Mouse (Mus musculus): ENCODE data around the gene Olfm3. TPM values are rescaled to one million over a fixed set of nuclear protein-coding genes. Genes with fewer than 3 reads are reported as not detected.

The Olfm3 gene
- polyA plus RNA-seq, 1 experiment from 2014 or later, result 0.16 TPM

DNA sequence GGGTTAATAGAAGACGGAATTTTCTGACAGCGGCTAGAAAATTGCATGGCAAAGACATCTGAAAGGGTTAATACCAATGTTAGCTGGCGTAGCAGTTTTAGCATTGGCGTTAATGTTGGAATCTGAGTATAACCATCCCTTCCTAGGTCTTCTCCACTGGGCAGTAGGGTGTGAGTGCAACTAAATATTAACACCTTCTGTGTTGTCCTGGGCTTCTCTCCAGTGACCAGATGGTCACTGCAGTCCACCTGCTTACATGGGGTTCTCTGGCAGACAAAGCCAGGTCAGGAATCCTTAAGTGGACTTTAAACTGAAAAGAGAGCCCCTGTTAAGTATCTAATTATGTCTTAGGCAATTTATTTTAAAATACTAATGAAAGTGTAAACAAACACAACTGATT lies 25.7 kb downstream of the Olfm3 start:
- H3K9ac ChIP-seq (ENCODE audit: low read depth, low read length), result no peak overlapping the region
- no peaks in the 10 kb centered on the region for H3K36me3 ChIP-seq (ENCODE audit: insufficient read depth, low read length)
- TF ChIP-seq CTCF (IDR thresholded peaks at IDR 0.05; ENCODE audit: low read depth), result no peak
- no peak overlapping the region for H3K4me2 ChIP-seq (ENCODE audit: low read length)
- no peaks in the 10 kb centered on the region for H3K4me1 ChIP-seq (replicated peaks; ENCODE audit: insufficient read depth, low read length)
- no peak overlapping the region for H3K4me3 ChIP-seq (replicated peaks; ENCODE audit: low read depth, low read length)
- 62% methylated on average over 4 of the region's 4 CpGs for WGBS
- DNase-seq (ENCODE audit: low spot score) (no peak), ATAC-seq (replicated peaks; ENCODE audit: low FRiP score, low read depth) (no peak)
- no peaks in the 10 kb centered on the region for H3K9me3 ChIP-seq (replicated peaks; ENCODE audit: low read length)
- no peak overlapping the region for H3K27ac ChIP-seq
- no peaks in the 10 kb centered on the region for H3K27me3 ChIP-seq (ENCODE audit: insufficient read depth, low read length)

DNA sequence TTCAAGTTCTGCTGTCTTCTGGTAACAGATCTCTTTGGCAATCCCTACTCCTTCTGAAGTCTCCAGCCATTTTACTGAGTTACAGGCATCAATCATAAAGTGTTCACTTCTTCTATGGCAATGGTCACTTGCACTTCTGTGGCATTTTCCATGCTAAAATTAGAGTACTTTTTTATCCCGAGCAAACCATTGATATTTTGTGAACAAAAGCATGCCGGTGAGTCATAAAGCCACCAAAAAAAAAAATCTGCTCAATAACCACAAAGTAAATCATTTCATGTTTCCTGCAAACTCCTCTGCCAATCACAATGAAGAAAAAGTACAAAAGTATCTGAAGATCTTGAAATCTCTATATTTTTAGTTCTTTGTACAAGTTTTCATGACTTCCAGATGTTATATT lies 26.5 kb downstream of the Olfm3 start:
- Histone ChIP-seq H3K4me1 (replicated peaks; ENCODE audit: insufficient read depth, low read length) (no peaks in the 10 kb centered on the region), H3K27ac (no peak overlapping the region), H3K36me3 (ENCODE audit: insufficient read depth, low read length) (no peaks in the 10 kb centered on the region), H3K27me3 (ENCODE audit: insufficient read depth, low read length) (no peaks in the 10 kb centered on the region), H3K4me3 (replicated peaks; ENCODE audit: low read depth, low read length) (no peak overlapping the region), H3K9me3 (replicated peaks; ENCODE audit: low read length) (no peaks in the 10 kb centered on the region), H3K9ac (ENCODE audit: low read depth, low read length) (no peak overlapping the region), H3K4me2 (ENCODE audit: low read length) (no peak overlapping the region)
- no peak for ATAC-seq (replicated peaks; ENCODE audit: low FRiP score, low read depth)
- WGBS, result 56% methylated on average over 2 of the region's 2 CpGs
- no peak for DNase-seq (ENCODE audit: low spot score)
- no peak for TF ChIP-seq CTCF (IDR thresholded peaks at IDR 0.05; ENCODE audit: low read depth)

- TF ChIP-seq CTCF (IDR thresholded peaks at IDR 0.05; ENCODE audit: low read depth), result no peak
- no peak overlapping the region for H3K4me3 ChIP-seq (replicated peaks; ENCODE audit: low read depth, low read length)
- no peaks in the 10 kb centered on the region for H3K4me1 ChIP-seq (replicated peaks; ENCODE audit: insufficient read depth, low read length)
- no peaks in the 10 kb centered on the region for H3K27me3 ChIP-seq (ENCODE audit: insufficient read depth, low read length)
- no peak overlapping the region for H3K9ac ChIP-seq (ENCODE audit: low read depth, low read length)
- H3K27ac ChIP-seq, result no peak overlapping the region
- WGBS, result 67% methylated on average over 2 of the region's 2 CpGs
- no peak for DNase-seq (ENCODE audit: low spot score)
- H3K9me3 ChIP-seq (replicated peaks; ENCODE audit: low read length), result no peaks in the 10 kb centered on the region
- no peak for ATAC-seq (replicated peaks; ENCODE audit: low FRiP score, low read depth)
- no peak overlapping the region for H3K4me2 ChIP-seq (ENCODE audit: low read length)
- H3K36me3 ChIP-seq (ENCODE audit: insufficient read depth, low read length), result no peaks in the 10 kb centered on the region
These were observed 26.9 kb downstream of the Olfm3 start for GRCm38 (mm10) chr3:114930796-114931195.

GRCm38 (mm10) chr3:114932881-114933280 lies 29.0 kb downstream of the Olfm3 start:
- Histone ChIP-seq H3K4me1 (replicated peaks; ENCODE audit: insufficient read depth, low read length) (no peaks in the 10 kb centered on the region), H3K36me3 (ENCODE audit: insufficient read depth, low read length) (no peaks in the 10 kb centered on the region), H3K9me3 (replicated peaks; ENCODE audit: low read length) (no peaks in the 10 kb centered on the region), H3K27ac (no peak overlapping the region), H3K9ac (ENCODE audit: low read depth, low read length) (no peak overlapping the region), H3K27me3 (ENCODE audit: insufficient read depth, low read length) (no peaks in the 10 kb centered on the region), H3K4me2 (ENCODE audit: low read length) (no peak overlapping the region), H3K4me3 (replicated peaks; ENCODE audit: low read depth, low read length) (no peak overlapping the region)
- TF ChIP-seq CTCF (IDR thresholded peaks at IDR 0.05; ENCODE audit: low read depth), result no peak
- ATAC-seq (replicated peaks; ENCODE audit: low FRiP score, low read depth) (no peak), DNase-seq (ENCODE audit: low spot score) (no peak)
- WGBS, result 94% methylated on average over 2 of the region's 2 CpGs

DNA sequence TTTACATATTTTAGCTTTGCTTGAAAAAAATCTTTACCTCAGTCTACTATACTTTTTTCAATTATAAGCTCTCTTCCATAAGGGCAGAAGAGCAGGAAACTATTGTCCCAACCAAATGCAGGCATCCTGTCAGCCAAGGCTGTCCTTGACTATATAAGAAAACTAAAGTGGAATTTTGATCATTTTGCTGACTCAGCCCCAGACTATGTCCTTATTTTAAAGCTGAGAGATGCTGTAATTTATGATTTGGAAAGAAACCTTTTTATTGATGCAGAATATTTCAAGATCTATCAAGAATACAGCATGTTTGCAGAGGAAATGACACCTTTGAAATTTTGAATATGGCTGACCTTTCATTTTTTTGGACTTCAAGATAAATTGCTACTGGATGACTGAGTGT lies 51.0 kb downstream of the Olfm3 start:
- no peaks in the 10 kb centered on the region for H3K4me1 ChIP-seq (replicated peaks; ENCODE audit: insufficient read depth, low read length)
- H3K4me2 ChIP-seq (ENCODE audit: low read length), result no peak overlapping the region
- H3K9ac ChIP-seq (ENCODE audit: low read depth, low read length), result no peak overlapping the region
- no peaks in the 10 kb centered on the region for H3K9me3 ChIP-seq (replicated peaks; ENCODE audit: low read length)
- ATAC-seq (replicated peaks; ENCODE audit: low FRiP score, low read depth), result no peak
- H3K27ac ChIP-seq, result no peak overlapping the region
- H3K27me3 ChIP-seq (ENCODE audit: insufficient read depth, low read length), result no peaks in the 10 kb centered on the region
- no peak for DNase-seq (ENCODE audit: low spot score)
- no peaks in the 10 kb centered on the region for H3K36me3 ChIP-seq (ENCODE audit: insufficient read depth, low read length)
- TF ChIP-seq CTCF (IDR thresholded peaks at IDR 0.05; ENCODE audit: low read depth), result no peak
- no peak overlapping the region for H3K4me3 ChIP-seq (replicated peaks; ENCODE audit: low read depth, low read length)

GRCm38 (mm10) chr3:114959311-114959967 lies 55.6 kb downstream of the Olfm3 start:
- Histone ChIP-seq H3K9me3 (replicated peaks; ENCODE audit: low read length) (no peaks in the 10 kb centered on the region), H3K36me3 (ENCODE audit: insufficient read depth, low read length) (no peaks in the 10 kb centered on the region), H3K27me3 (ENCODE audit: insufficient read depth, low read length) (no peaks in the 10 kb centered on the region), H3K4me2 (ENCODE audit: low read length) (no peak overlapping the region), H3K4me3 (replicated peaks; ENCODE audit: low read depth, low read length) (no peak overlapping the region), H3K9ac (ENCODE audit: low read depth, low read length) (no peak overlapping the region), H3K4me1 (replicated peaks; ENCODE audit: insufficient read depth, low read length) (no peaks in the 10 kb centered on the region), H3K27ac (no peak overlapping the region)
- no peak for TF ChIP-seq CTCF (IDR thresholded peaks at IDR 0.05; ENCODE audit: low read depth)
- WGBS, result 66% methylated on average over 7 of the region's 7 CpGs
- DNase-seq (ENCODE audit: low spot score) (no peak), ATAC-seq (replicated peaks; ENCODE audit: low FRiP score, low read depth) (no peak)
